In genomic region chr11:21339088-21339487, GRCm38 (mm10) we compare ENCODE assay signal across 23 mouse cellular contexts. TPM values are rescaled to one million over a fixed set of nuclear protein-coding genes. Genes with fewer than 3 reads are reported as not detected.
DNase-seq lines count a peak whose midpoint lies in the region.
"Had no signal": no experiment of that assay in that cellular context is flagged by ENCODE, and none has a peak within 500 bp of the region (broad histone marks: within the 10 kb centered on the region; RNA-seq: fewer than 3 reads in every experiment).

No protein-coding gene starts in this region.

- H3K27me3 ChIP-seq in midbrain, embryonic 10.5 days (ENCODE audit: low read depth, poor library complexity, severe bottlenecking), result no peaks in the 10 kb centered on the region
- H3K27me3 ChIP-seq: forebrain, embryonic 13.5 days; heart, embryonic 12.5 days; heart, embryonic 15.5 days; hindbrain, embryonic 13.5 days had no signal

- H3K36me3 ChIP-seq in midbrain, embryonic 10.5 days, result peaks cover 14% of the 10 kb centered on the region

- DNase-seq in frontal cortex, adult 2 months (ENCODE audit: extremely low spot score in 1 of 2, low spot score in 1 of 2), result peak; percentile 24 to 45
- no peak for DNase-seq in frontal cortex, postnatal 25 days (ENCODE audit: low spot score in 2 of 2)
- DNase-seq in left cerebral cortex, adult 11 months (ENCODE audit: low spot score), result peak; percentile 13
- DNase-seq in left cerebral cortex, postnatal 4 days, result no peak
- peak; percentile 10 to 15 for DNase-seq in left cerebral cortex, postnatal 36 days (ENCODE audit: low spot score in 2 of 2)
- no peak for DNase-seq in left cerebral cortex, adult 8-10 months (ENCODE audit: low spot score in 2 of 2)
- peak; percentile 58 for DNase-seq in telencephalon, adult 2 months (ENCODE audit: low read depth, low spot score)
- DNase-seq in midbrain, embryonic 10.5 days (ENCODE audit: low spot score), result no peak
- DNase-seq: adrenal gland, adult 8-10 months; adrenal gland, postnatal 25 days; cerebellum, adult 18-20 months; cerebellum, adult 9-10 months; cerebellum, postnatal 14 days; gastrocnemius, postnatal 25 days; heart, adult 18-20 months; heart, postnatal 10 days; heart, postnatal 36 days had no signal

- no peaks in the 10 kb centered on the region for H3K9me3 ChIP-seq in midbrain, embryonic 10.5 days (replicated peaks)
- H3K9me3 ChIP-seq: forebrain, embryonic 10.5 days; forebrain, embryonic 13.5 days; heart, embryonic 12.5 days; heart, embryonic 15.5 days; hindbrain, embryonic 10.5 days; hindbrain, embryonic 13.5 days had no signal

- no peaks in the 10 kb centered on the region for H3K4me1 ChIP-seq in midbrain, embryonic 10.5 days
- H3K4me1 ChIP-seq: forebrain, embryonic 10.5 days; forebrain, embryonic 13.5 days; heart, embryonic 12.5 days; heart, embryonic 15.5 days; hindbrain, embryonic 10.5 days; hindbrain, embryonic 13.5 days had no signal

- 91% methylated on average over 4 of the region's 4 CpGs for WGBS in midbrain, embryonic 10.5 days

- no peak overlapping the region for H3K4me3 ChIP-seq in midbrain, embryonic 10.5 days
- H3K4me3 ChIP-seq: forebrain, embryonic 10.5 days; forebrain, embryonic 13.5 days; heart, embryonic 12.5 days; heart, embryonic 15.5 days; hindbrain, embryonic 10.5 days; hindbrain, embryonic 13.5 days had no signal

- intact Hi-C loops in left cerebral cortex, postnatal 4 days (cut with DNase I), result no loop called here
- intact Hi-C loops in left cerebral cortex, postnatal 36 days (cut with DNase I), result no loop called here

- H3K27ac ChIP-seq in midbrain, embryonic 10.5 days (replicated peaks), result no peak overlapping the region
- H3K27ac ChIP-seq: forebrain, embryonic 10.5 days; forebrain, embryonic 13.5 days; heart, embryonic 15.5 days; hindbrain, embryonic 10.5 days; hindbrain, embryonic 13.5 days had no signal

RNA-seq across cellular contexts. Expression of gene Ugp2, which starts 31.9 kb away (rescaled TPM):
- polyA plus RNA-seq in frontal cortex, adult 2 months (2012; rRNA removed), result 53.8 and 57.0 TPM in 2 replicates
- 10 to 100 TPM; 77.8 to 88.7 TPM for total RNA-seq in left cerebral cortex, postnatal 4 days (2021)
- 10 to 100 TPM; 71.0 to 73.6 TPM for total RNA-seq in left cerebral cortex, postnatal 36 days (2021)
- total RNA-seq in left cerebral cortex, adult 8-10 months (2022), result 10 to 100 TPM; 68.6 to 83.5 (median 78.2) TPM
- polyA plus RNA-seq in midbrain, embryonic 10.5 days (2016; fragmentation: Nextera tagmentation; extraction: Ambion mirVana), result 54.6 and 61.5 TPM in 2 replicates

Comparison
In these comparisons a context has a peak if more than half of its experiments do, and no peak if none do; other contexts are left out.
1. DNase-seq: peak in frontal cortex, adult 2 months (2 of 2), left cerebral cortex, adult 11 months (single experiment), left cerebral cortex, postnatal 36 days (2 of 2) and telencephalon, adult 2 months (single experiment); none in frontal cortex, postnatal 25 days (0 of 2), left cerebral cortex, postnatal 4 days (single experiment), left cerebral cortex, adult 8-10 months (0 of 2) and midbrain, embryonic 10.5 days (single experiment).